Mouse (Mus musculus) liver, adult 2 months (tissue): ENCODE data around the gene Plek. TPM values are rescaled to one million over a fixed set of nuclear protein-coding genes. Genes with fewer than 3 reads are reported as not detected.

Experiments
- DNase-seq: peaks from one replicate; pipeline ENCODE4 v3.0.0-alpha.2; 2011; ENCODE audit warnings: low read depth, low spot score; ENCODE audit errors: extremely low read depth
- H3K27ac ChIP-seq: fragments of 200-500 bp; replicated peaks from 2 replicates; pipeline ENCODE4 v1.5.1; 2012; ENCODE audit warnings: low read depth, mild to moderate bottlenecking, control low read depth, inconsistent platforms, low read length; ENCODE audit not compliant: insufficient read depth
- H3K27me3 ChIP-seq: fragments of 200-500 bp; 2 replicates; pipeline ENCODE4 v1.6.1; 2012; ENCODE audit warnings: mild to moderate bottlenecking, moderate library complexity, low read length, inconsistent platforms; ENCODE audit not compliant: control insufficient read depth, insufficient read depth
- H3K36me3 ChIP-seq: fragments of 200-500 bp; 2 replicates; pipeline ENCODE4 v1.6.1; 2012; ENCODE audit warnings: low read length, inconsistent platforms; ENCODE audit not compliant: control insufficient read depth, insufficient read depth
- H3K4me1 ChIP-seq: fragments of 200-500 bp; 2 replicates; pipeline ENCODE4 v1.6.1; 2011; ENCODE audit warnings: low read length; ENCODE audit not compliant: control insufficient read depth, insufficient read depth
- H3K4me3 ChIP-seq: fragments of 200-500 bp; 2 replicates; pipeline ENCODE4 v1.5.1; 2011; ENCODE audit warnings: low read depth, mild to moderate bottlenecking, control low read depth, low read length, moderate library complexity; ENCODE audit not compliant: insufficient read depth
- H3K79me2 ChIP-seq: fragments of 200-500 bp; 2 replicates; pipeline ENCODE4 v1.6.1; 2012; ENCODE audit warnings: inconsistent platforms, mild to moderate bottlenecking, low read length, moderate library complexity; ENCODE audit not compliant: control insufficient read depth, insufficient read depth
- H3K9ac ChIP-seq: fragments of 200-500 bp; 2 replicates; pipeline ENCODE4 v1.6.1; 2012; ENCODE audit warnings: low read depth, mild to moderate bottlenecking, control low read depth, inconsistent platforms, low read length
- CTCF ChIP-seq: fragments of 200-500 bp; IDR thresholded peaks from 2 replicates; pipeline ENCODE4 v1.5.1; 2011; ENCODE audit warnings: low read depth, low read length, control low read depth
- POLR2A ChIP-seq: fragments of 200-500 bp; IDR thresholded peaks from 2 replicates; pipeline ENCODE4 v1.6.1; 2011; ENCODE audit warnings: low read length, control low read depth; ENCODE audit not compliant: insufficient read depth; ENCODE audit errors: extremely low read depth
- WGBS: fragments of 180-500 bp; shearing (Covaris S2); methylation state at CpG from one replicate; pipeline ENCODE4 v1.1.7; 2018; 5-methylcytosine and 5-hydroxymethylcytosine counted together
- polyA plus RNA-seq: library from polyadenylated mRNA; depleted of rRNA; stranded (reverse); fragments of >200 nt; gene quantifications from 2 replicates; pipeline ENCODE4 v1.2.3, GENCODE M21; 2012; rRNA removed
- total RNA-seq: library from RNA; depleted of rRNA; stranded (reverse); fragments of >200 nt; gene quantifications from 2 replicates; pipeline ENCODE4 v1.2.3, GENCODE M21; 2014; rRNA removed

The Plek gene
- 2.0 and 3.2 TPM in 2 replicates for total RNA-seq
- 0.16 and 0.29 TPM in 2 replicates for polyA plus RNA-seq

- H3K4me1 ChIP-seq, result no peaks in the 10 kb centered on the region; the same call in 1 of the 2 replicates
- H3K36me3 ChIP-seq, result no peaks in the 10 kb centered on the region
- H3K27me3 ChIP-seq, result peaks cover 10% of the 10 kb centered on the region; the same call in 1 of the 2 replicates
- H3K79me2 ChIP-seq, result no peaks in the 10 kb centered on the region
- DNase-seq, result peak; percentile 9
- H3K9ac ChIP-seq, result peak within 1 kb of the TSS; percentile 68
- WGBS, result 3% methylated on average over 38 of the region's 38 CpGs
- no peak for TF ChIP-seq POLR2A
- TF ChIP-seq CTCF, result no peak
- peak within 1 kb of the TSS; percentile 11 for H3K27ac ChIP-seq
- peak within 1 kb of the TSS; percentile 81 for H3K4me3 ChIP-seq
These were observed at the start of gene Plek, which contains the start of gene Cnrip1 for GRCm38 (mm10) chr11:17051545-17052475. TSS of gene Plek (minus strand) at chr11:17052381. TSS of gene Cnrip1 (plus strand) at chr11:17051586.

DNA sequence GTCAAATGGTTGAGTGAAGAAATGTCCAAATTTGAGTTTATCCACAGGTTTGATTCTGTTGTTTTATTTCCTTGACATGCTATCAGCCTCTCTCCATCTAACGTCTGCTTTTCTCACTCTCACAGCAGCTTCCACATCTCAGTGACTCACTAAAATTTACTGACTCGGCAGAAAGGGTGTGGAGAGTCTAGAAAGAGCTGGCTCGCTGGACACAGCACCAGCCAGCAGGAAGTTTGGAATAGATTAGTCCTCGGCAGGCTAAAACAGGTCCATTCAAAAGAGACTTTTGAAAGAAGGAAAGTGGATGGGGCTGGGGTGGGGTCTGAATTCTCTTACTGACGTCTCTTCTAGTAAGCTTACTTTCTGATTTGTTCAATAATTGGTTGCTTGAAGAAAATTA, 33.9 kb upstream of the Plek start:
- H3K27me3 ChIP-seq, result no peaks in the 10 kb centered on the region
- no peak overlapping the region for H3K4me3 ChIP-seq
- DNase-seq, result no peak
- no peaks in the 10 kb centered on the region for H3K79me2 ChIP-seq
- no peak for TF ChIP-seq POLR2A
- TF ChIP-seq CTCF, result no peak
- H3K27ac ChIP-seq, result no peak overlapping the region
- 48% methylated on average over 5 of the region's 5 CpGs for WGBS
- H3K4me1 ChIP-seq, result no peaks in the 10 kb centered on the region
- no peak overlapping the region for H3K9ac ChIP-seq
- H3K36me3 ChIP-seq, result no peaks in the 10 kb centered on the region

GRCm38 (mm10) chr11:17083866-17084265, 31.7 kb upstream of the Plek start:
- Histone ChIP-seq H3K9ac (no peak overlapping the region), H3K27me3 (no peaks in the 10 kb centered on the region), H3K4me3 (no peak overlapping the region), H3K36me3 (no peaks in the 10 kb centered on the region), H3K79me2 (no peaks in the 10 kb centered on the region), H3K4me1 (no peaks in the 10 kb centered on the region), H3K27ac (no peak overlapping the region)
- no peak for DNase-seq
- WGBS, result 88% methylated on average over 1 of the region's 1 CpGs
- TF ChIP-seq CTCF, result no peak
- TF ChIP-seq POLR2A, result no peak

GRCm38 (mm10) chr11:17083455-17083854, 31.3 kb upstream of the Plek start:
- Histone ChIP-seq H3K27me3 (no peaks in the 10 kb centered on the region), H3K4me3 (no peak overlapping the region), H3K9ac (no peak overlapping the region), H3K27ac (no peak overlapping the region), H3K4me1 (no peaks in the 10 kb centered on the region), H3K36me3 (no peaks in the 10 kb centered on the region), H3K79me2 (no peaks in the 10 kb centered on the region)
- TF ChIP-seq POLR2A (no peak), CTCF (no peak)
- DNase-seq, result no peak
- 94% methylated on average over 3 of the region's 3 CpGs for WGBS

DNA sequence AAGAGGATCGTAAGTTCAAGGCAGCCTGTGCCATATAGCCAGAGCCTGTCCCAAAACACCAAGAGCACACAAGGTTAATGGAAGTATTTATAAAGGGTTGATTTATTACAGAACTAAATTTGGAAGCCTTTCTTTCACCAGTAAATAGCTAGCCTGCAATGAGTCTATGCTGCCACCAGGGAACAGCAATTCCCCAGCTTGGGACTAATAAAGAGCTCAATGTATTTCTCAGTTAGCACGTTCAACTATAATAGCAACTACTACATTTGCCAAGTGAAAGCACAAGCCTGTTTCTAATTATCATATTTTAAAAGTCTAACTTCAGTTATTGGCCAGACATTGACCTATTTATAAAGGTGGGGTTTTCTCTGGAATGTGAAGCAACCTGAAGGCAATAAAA, 30.8 kb upstream of the Plek start:
- no peak overlapping the region for H3K27ac ChIP-seq
- no peak overlapping the region for H3K4me3 ChIP-seq
- no peak overlapping the region for H3K9ac ChIP-seq
- peak; percentile 8 for DNase-seq
- no peaks in the 10 kb centered on the region for H3K4me1 ChIP-seq
- no peaks in the 10 kb centered on the region for H3K79me2 ChIP-seq
- H3K27me3 ChIP-seq, result no peaks in the 10 kb centered on the region
- WGBS, result 42% methylated on average over 2 of the region's 2 CpGs
- H3K36me3 ChIP-seq, result no peaks in the 10 kb centered on the region
- TF ChIP-seq POLR2A (no peak), CTCF (no peak)

GRCm38 (mm10) chr11:17082086-17082485, 29.9 kb upstream of the Plek start:
- no peak overlapping the region for H3K9ac ChIP-seq
- no peaks in the 10 kb centered on the region for H3K79me2 ChIP-seq
- no peaks in the 10 kb centered on the region for H3K4me1 ChIP-seq
- H3K27me3 ChIP-seq, result no peaks in the 10 kb centered on the region
- no peak overlapping the region for H3K4me3 ChIP-seq
- no peak for TF ChIP-seq POLR2A
- no peak overlapping the region for H3K27ac ChIP-seq
- 66% methylated on average over 3 of the region's 3 CpGs for WGBS
- H3K36me3 ChIP-seq, result no peaks in the 10 kb centered on the region
- DNase-seq, result no peak
